Mouse (Mus musculus) liver, embryonic 16.5 days (tissue): ENCODE results near the gene Kifc5b. TPM values are rescaled to one million over a fixed set of nuclear protein-coding genes. Genes with fewer than 3 reads are reported as not detected.
"Not testable (repeated sequence)": the region's sequence is repeated elsewhere in the genome, so short reads cannot be mapped to it uniquely, and the experiment has no call there.

Experiments
- ATAC-seq: fragments of 200-750 bp; cut with Nextera tagmentation; 2 replicates; pipeline ENCODE4 v1.8.0; 2017; ENCODE audit warnings: low read depth, mild to moderate bottlenecking, moderate number of reproducible peaks, moderate library complexity
- H3K27ac ChIP-seq: fragments of 300-500 bp; sonication (generic); 2 replicates; pipeline ENCODE4 v1.5.1; 2014; ENCODE audit warnings: mild to moderate bottlenecking, low read length
- H3K27me3 ChIP-seq: fragments of 300-500 bp; sonication (generic); 2 replicates; pipeline ENCODE4 v1.6.1; 2014; ENCODE audit warnings: low read depth, low read length, mixed read lengths; ENCODE audit not compliant: control insufficient read depth, insufficient read depth
- H3K36me3 ChIP-seq: fragments of 300-500 bp; sonication (generic); 2 replicates; pipeline ENCODE4 v1.6.1; 2014; ENCODE audit warnings: mild to moderate bottlenecking; ENCODE audit not compliant: control insufficient read depth, insufficient read depth
- H3K4me1 ChIP-seq: fragments of 300-500 bp; sonication (generic); 2 replicates; pipeline ENCODE4 v1.6.1; 2014; ENCODE audit warnings: low read depth, low read length, mixed read lengths; ENCODE audit not compliant: control insufficient read depth
- H3K4me2 ChIP-seq: fragments of 300-500 bp; sonication (generic); 2 replicates; pipeline ENCODE4 v1.6.1; 2014; ENCODE audit warnings: low read depth, low read length, mixed read lengths
- H3K4me3 ChIP-seq: fragments of 300-500 bp; sonication (generic); 2 replicates; pipeline ENCODE4 v1.5.1; 2014; ENCODE audit warnings: low read depth, mild to moderate bottlenecking, low read length
- H3K9ac ChIP-seq: fragments of 300-500 bp; sonication (generic); 2 replicates; pipeline ENCODE4 v1.6.1; 2014; ENCODE audit warnings: low read depth, low read length
- H3K9me3 ChIP-seq: fragments of 300-500 bp; sonication (generic); replicated peaks from 2 replicates; pipeline ENCODE4 v1.6.1; 2016; ENCODE audit warnings: low read length; ENCODE audit not compliant: control insufficient read depth
- WGBS: fragments of 180-500 bp; shearing (Covaris S2); extraction: QIAGEN DNeasy Blood & Tissue Kit; methylation state at CpG from one replicate; pipeline ENCODE4 v1.1.7; 2014; ENCODE audit not compliant: insufficient replicate concordance; 5-methylcytosine and 5-hydroxymethylcytosine counted together
- polyA plus RNA-seq: library from polyadenylated mRNA; unstranded; fragments of >200 nt; fragmentation: Nextera tagmentation; extraction: Ambion mirVana; gene quantifications from 2 replicates; pipeline ENCODE4 v1.2.1, GENCODE M21; 2015

Gene Kifc5b
- polyA plus RNA-seq, 1 experiment from 2014 or later, result 5.3 TPM

DNA sequence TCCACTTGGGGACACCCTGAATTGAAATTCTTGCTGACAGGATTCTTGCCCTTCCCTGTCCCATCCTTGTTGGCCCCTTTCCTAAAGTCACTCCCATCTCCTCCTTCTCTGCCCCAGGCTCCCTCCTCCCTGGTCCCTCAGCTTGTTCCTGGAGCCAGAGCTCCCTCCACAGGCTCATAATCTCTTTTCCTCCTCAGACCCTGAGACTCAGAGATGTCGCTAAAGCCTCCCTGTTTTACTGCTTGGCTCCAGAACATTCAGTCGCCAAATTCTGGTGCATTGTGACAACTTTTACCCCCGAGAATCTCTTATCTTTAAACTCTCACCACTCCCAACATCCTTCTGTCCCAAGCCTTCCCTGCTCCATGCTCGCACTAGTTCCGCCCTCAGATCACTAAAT lies 12.6 kb upstream of the Kifc5b start:
- Histone ChIP-seq H3K4me2 (no peak overlapping the region), H3K27ac (no peak overlapping the region), H3K9me3 (no peaks in the 10 kb centered on the region), H3K36me3 (no peaks in the 10 kb centered on the region), H3K27me3 (no peaks in the 10 kb centered on the region), H3K9ac (no peak overlapping the region), H3K4me1 (no peaks in the 10 kb centered on the region), H3K4me3 (no peak overlapping the region)
- ATAC-seq, result no peak
- WGBS, result 38% methylated on average over 5 of the region's 5 CpGs

DNA sequence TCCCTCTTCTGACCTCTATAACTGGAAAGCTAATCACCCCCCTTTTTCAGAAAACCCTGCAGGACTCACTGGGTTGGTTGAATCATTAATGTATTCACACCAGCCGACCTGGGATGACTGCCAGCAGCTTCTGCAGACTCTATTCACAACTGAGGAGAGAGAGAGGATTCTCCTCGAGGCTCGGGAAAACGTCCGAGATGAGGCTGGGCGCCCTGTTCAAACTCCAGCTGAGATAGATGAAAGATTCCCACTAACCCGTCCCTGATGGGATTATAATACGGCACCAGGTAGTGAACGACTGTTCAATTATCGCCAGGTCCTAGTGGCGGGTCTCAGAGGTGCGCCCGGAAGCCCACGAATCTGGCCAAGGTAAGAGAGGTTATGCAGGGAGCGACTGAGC lies 9.4 kb upstream of the Kifc5b start:
- H3K4me2 ChIP-seq, H3K9ac ChIP-seq, H3K27me3 ChIP-seq, H3K4me3 ChIP-seq, H3K27ac ChIP-seq, H3K36me3 ChIP-seq, ATAC-seq, H3K4me1 ChIP-seq, H3K9me3 ChIP-seq: not testable (repeated sequence)
- 76% methylated on average over 14 of the region's 15 CpGs for WGBS

DNA sequence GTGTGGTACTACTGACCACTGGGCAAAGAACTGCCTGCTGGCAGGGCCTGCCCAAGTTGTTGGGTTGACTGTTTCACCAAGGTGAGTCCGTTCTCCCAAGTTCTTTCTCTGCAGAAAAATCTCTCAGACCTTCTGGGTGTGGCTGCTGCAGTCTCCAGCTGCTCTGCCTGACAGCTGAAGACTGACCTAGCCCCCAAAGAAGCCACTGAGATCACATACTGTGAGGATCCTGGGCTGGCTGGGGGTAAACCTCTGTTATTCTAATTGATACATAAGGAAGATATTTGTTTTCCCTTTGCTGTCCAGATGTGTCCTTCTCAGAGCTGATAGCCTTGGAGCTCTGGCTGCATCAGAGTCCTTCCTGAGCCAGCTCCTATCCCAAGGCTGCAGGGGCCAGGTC lies 1.6 kb upstream of the Kifc5b start:
- Histone ChIP-seq H3K4me3 (no peak overlapping the region), H3K9me3 (no peaks in the 10 kb centered on the region), H3K4me1 (peaks cover 11% of the 10 kb centered on the region), H3K27ac (no peak overlapping the region), H3K9ac (no peak overlapping the region), H3K36me3 (no peaks in the 10 kb centered on the region), H3K4me2 (no peak overlapping the region), H3K27me3 (no peaks in the 10 kb centered on the region)
- no peak for ATAC-seq
- 35% methylated on average over 1 of the region's 1 CpGs for WGBS

DNA sequence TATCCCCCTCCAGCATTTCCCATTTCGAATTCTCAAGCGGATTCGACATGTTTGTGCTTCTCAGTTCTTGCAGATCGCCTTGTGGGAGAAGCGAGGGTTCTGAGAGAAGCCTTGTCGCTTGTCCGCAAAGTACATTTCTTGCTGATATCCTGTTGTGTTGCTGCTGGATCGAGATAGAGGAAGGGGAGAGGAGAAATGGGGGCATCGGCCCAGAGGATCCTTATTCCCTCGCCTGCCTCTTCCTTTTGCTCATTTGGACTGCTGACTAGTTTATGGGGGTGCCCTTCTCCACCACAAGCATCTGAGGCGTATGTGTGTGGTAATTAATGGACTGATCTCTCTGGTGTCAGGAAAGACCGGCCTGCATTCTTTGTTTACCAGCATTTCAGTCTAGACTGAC lies 669 bp downstream of the Kifc5b start:
- not testable (repeated sequence) for H3K27me3 ChIP-seq, ATAC-seq, H3K9me3 ChIP-seq
- H3K27ac ChIP-seq, result peak overlapping the region; percentile 78
- peak overlapping the region; percentile 86 for H3K9ac ChIP-seq
- H3K4me1 ChIP-seq, result peaks cover 11% of the 10 kb centered on the region
- peak overlapping the region; percentile 76 for H3K4me2 ChIP-seq
- H3K36me3 ChIP-seq, result peaks cover 12% of the 10 kb centered on the region
- peak overlapping the region; percentile 87 for H3K4me3 ChIP-seq
- under 1% methylated on average over 12 of the region's 12 CpGs for WGBS

DNA sequence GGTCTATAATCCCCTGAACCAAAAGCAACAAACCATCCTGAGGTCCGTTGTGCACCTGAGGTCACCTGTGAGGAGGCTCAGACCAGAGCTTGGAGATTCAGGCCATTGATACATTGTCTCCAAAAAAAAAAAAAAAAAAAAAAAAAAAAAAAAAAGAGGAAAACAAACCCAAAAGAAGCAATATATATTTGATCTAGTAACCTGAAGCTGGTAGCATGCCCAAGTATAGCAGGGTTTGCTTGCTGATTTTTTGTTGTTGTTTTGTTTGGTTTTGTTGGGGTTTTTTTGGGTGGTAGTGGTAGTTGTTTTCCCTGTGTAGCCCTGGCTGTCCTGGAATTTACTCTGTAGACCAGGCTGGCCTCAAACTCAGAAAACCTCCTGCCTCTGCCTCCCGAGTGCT lies 1.5 kb downstream of the Kifc5b start:
- Histone ChIP-seq H3K27me3 (no peaks in the 10 kb centered on the region), H3K4me3 (peak overlapping the region; percentile 87), H3K9ac (peak overlapping the region; percentile 86), H3K27ac (no peak overlapping the region), H3K9me3 (no peaks in the 10 kb centered on the region), H3K4me1 (peaks cover 11% of the 10 kb centered on the region), H3K36me3 (peaks cover 12% of the 10 kb centered on the region), H3K4me2 (peak overlapping the region; percentile 76)
- no peak for ATAC-seq
- 74% methylated on average over 2 of the region's 2 CpGs for WGBS

DNA sequence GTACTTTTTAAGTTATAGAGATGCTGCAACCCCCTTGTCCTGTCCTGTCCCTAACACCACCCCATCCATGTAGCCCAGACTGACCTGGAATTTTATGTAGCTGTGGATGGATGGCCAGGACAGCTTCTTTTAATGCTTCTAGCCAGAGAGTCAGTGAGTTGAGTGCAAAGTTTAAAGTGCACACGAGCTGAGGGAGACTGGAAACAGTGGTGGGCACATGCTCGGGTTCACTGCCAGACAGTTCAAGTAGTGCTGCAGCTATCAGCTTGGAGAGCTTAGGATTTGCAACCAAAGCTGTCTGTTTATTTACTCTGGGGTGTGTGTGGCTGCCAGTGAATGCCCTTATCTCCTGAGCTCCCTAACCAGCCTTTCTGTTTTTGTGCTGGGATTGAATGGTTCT lies 2.6 kb downstream of the Kifc5b start:
- Histone ChIP-seq H3K4me2 (peak overlapping the region; percentile 12; the same call in 1 of the 2 replicates), H3K36me3 (peaks cover 12% of the 10 kb centered on the region), H3K4me1 (peaks cover 11% of the 10 kb centered on the region)
- ATAC-seq, H3K27me3 ChIP-seq, H3K9me3 ChIP-seq, H3K4me3 ChIP-seq, H3K9ac ChIP-seq, H3K27ac ChIP-seq: not testable (repeated sequence)
- 54% methylated on average over 2 of the region's 2 CpGs for WGBS

DNA sequence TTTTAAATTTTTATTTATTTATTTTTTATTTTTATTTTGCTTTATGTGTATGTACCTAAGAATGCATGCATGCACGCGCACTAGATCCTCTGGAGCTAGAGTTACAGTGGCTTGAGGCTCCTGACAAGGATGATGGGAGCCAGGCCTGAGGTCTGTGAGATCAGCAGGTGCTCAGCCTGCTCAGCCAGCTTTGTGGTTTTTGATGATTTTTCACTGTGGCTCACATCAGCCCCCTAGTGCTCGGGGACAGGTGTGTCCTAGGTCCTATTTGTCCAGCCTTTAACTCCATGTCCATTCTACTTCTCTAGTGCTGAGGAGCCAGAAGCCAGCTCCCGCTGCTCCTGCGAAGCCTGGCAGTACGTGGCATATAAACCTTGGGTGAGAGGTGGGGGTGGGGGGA lies 5.5 kb downstream of the Kifc5b start:
- not testable (repeated sequence) for ATAC-seq, H3K27ac ChIP-seq, H3K4me2 ChIP-seq, H3K9ac ChIP-seq, H3K27me3 ChIP-seq, H3K9me3 ChIP-seq, H3K4me3 ChIP-seq
- Histone ChIP-seq H3K36me3 (peaks cover 27% of the 10 kb centered on the region), H3K4me1 (peaks cover 11% of the 10 kb centered on the region)
- WGBS, result 88% methylated on average over 5 of the region's 6 CpGs

DNA sequence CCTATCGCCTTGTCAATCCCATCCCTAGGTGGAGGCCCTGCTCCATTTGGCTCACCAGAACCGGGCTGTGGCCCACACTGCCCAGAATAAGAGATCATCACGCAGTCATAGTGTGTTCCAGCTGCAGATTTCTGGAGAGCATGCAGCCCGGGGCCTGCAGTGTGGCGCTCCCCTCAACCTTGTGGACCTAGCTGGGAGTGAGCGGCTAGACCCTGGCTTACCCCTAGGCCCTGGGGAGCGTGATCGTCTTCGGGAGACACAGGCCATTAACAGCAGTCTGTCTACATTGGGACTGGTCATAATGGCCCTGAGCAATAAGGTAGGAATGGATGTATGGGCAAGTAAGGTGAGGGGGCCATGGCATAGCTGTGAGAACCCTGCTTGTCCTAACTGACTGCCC lies 8.5 kb downstream of the Kifc5b start:
- H3K9me3 ChIP-seq, H3K4me2 ChIP-seq, H3K27ac ChIP-seq, H3K9ac ChIP-seq, ATAC-seq, H3K4me3 ChIP-seq, H3K27me3 ChIP-seq, H3K4me1 ChIP-seq: not testable (repeated sequence)
- 95% methylated on average over 9 of the region's 9 CpGs for WGBS
- peaks cover 40% of the 10 kb centered on the region for H3K36me3 ChIP-seq

DNA sequence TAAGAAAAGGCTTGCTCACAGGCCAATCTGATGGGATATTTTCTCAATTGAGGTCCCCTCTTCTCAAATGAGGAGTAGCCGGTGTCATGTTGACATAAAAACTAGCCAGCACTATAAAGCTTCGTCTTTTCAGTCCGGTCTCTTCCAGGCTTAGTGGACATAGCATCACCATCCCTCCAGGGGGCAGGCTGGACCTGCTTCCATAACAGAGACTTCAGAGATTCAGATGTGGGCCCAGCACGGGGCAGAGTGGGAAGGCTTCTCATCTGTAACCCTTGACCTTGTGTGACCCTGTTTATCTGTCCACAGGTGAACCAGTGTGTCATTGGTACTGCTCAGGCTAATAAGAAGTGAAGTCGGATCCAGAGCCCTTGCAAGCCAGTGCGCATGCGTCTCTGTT lies 14.9 kb downstream of the Kifc5b start:
- 68% methylated on average over 7 of the region's 7 CpGs for WGBS

More for the DNA sequence above, 14.9 kb downstream of the Kifc5b start:
- H3K4me2 ChIP-seq, H3K9me3 ChIP-seq, H3K4me3 ChIP-seq, H3K9ac ChIP-seq, H3K27ac ChIP-seq, H3K27me3 ChIP-seq, ATAC-seq: not testable (repeated sequence)
- Histone ChIP-seq H3K36me3 (peaks cover 21% of the 10 kb centered on the region), H3K4me1 (peaks cover 16% of the 10 kb centered on the region)
